Mouse (Mus musculus) limb, embryonic 10.5 days (tissue): Measurements from ENCODE around the gene Fig4. TPM values are rescaled to one million over a fixed set of nuclear protein-coding genes. Genes with fewer than 3 reads are reported as not detected.

ENCODE experiments used
- DNase-seq: peaks from one replicate; pipeline ENCODE4 v3.0.0-alpha.2; 2017; ENCODE audit warnings: low spot score
- H3K27ac ChIP-seq: fragments of 300-500 bp; sonication (generic); 2 replicates; pipeline ENCODE4 v1.5.1; 2016; ENCODE audit warnings: mild to moderate bottlenecking
- H3K27me3 ChIP-seq: fragments of 300-500 bp; sonication (generic); 2 replicates; pipeline ENCODE4 v1.6.1; 2016; ENCODE audit warnings: low read depth, mild to moderate bottlenecking; ENCODE audit not compliant: poor library complexity, severe bottlenecking
- H3K36me3 ChIP-seq: fragments of 300-500 bp; sonication (generic); 2 replicates; pipeline ENCODE4 v1.6.1; 2016; ENCODE audit warnings: mild to moderate bottlenecking, moderate library complexity
- H3K4me1 ChIP-seq: fragments of 300-500 bp; sonication (generic); 2 replicates; pipeline ENCODE4 v1.6.1; 2016
- H3K4me3 ChIP-seq: fragments of 300-500 bp; sonication (generic); 2 replicates; pipeline ENCODE4 v1.5.1; 2016; ENCODE audit warnings: mild to moderate bottlenecking, moderate library complexity
- H3K9me3 ChIP-seq: fragments of 300-500 bp; sonication (generic); replicated peaks from 2 replicates; pipeline ENCODE4 v1.6.1; 2016; ENCODE audit warnings: mild to moderate bottlenecking
- WGBS: fragments of 180-500 bp; shearing (Covaris S2); methylation state at CpG from one replicate; pipeline ENCODE4 v1.1.7; 2016; 5-methylcytosine and 5-hydroxymethylcytosine counted together
- polyA plus RNA-seq: library from polyadenylated mRNA; unstranded; fragments of >200 nt; fragmentation: Nextera tagmentation; extraction: Ambion mirVana; gene quantifications from 2 replicates; pipeline ENCODE4 v1.2.1, GENCODE M21; 2016

The Fig4 gene
- polyA plus RNA-seq, 1 experiment from 2014 or later = 14.7 TPM

- peaks cover 24% of the 10 kb centered on the region for H3K4me1 ChIP-seq
- H3K4me3 ChIP-seq = no peak overlapping the region
- H3K27me3 ChIP-seq = no peaks in the 10 kb centered on the region
- H3K27ac ChIP-seq = peak overlapping the region; percentile 81
- peak; percentile 94 for DNase-seq
- WGBS = 39% methylated on average over 16 of the region's 16 CpGs
- H3K36me3 ChIP-seq = 0 out of 2 replicates have a peak, but pooled peaks cover 3% of the 10 kb centered on the region
- no peaks in the 10 kb centered on the region for H3K9me3 ChIP-seq
Measured at GRCm38 (mm10) chr10:41288771-41289415, 14.2 kb downstream of the Fig4 start.

- no peak for DNase-seq
Measured at GRCm38 (mm10) chr10:41288074-41288473, 15.0 kb downstream of the Fig4 start.

GRCm38 (mm10) chr10:41287618-41288017 lies 15.4 kb downstream of the Fig4 start:
- DNase-seq = no peak
- Histone ChIP-seq H3K9me3 (no peaks in the 10 kb centered on the region), H3K27me3 (no peaks in the 10 kb centered on the region), H3K27ac (no peak overlapping the region), H3K4me1 (peaks cover 11% of the 10 kb centered on the region), H3K4me3 (no peak overlapping the region), H3K36me3 (0 out of 2 replicates have a peak, but pooled peaks cover 3% of the 10 kb centered on the region)
- 90% methylated on average over 3 of the region's 3 CpGs for WGBS

More at GRCm38 (mm10) chr10:41288074-41288473, 15.0 kb downstream of the Fig4 start:
- Histone ChIP-seq H3K9me3 (no peaks in the 10 kb centered on the region), H3K4me3 (no peak overlapping the region), H3K27me3 (no peaks in the 10 kb centered on the region), H3K36me3 (0 out of 2 replicates have a peak, but pooled peaks cover 3% of the 10 kb centered on the region), H3K4me1 (peaks cover 16% of the 10 kb centered on the region), H3K27ac (0 out of 2 replicates have a peak overlapping the region, but pooled peaks have one; percentile 81)
- 98% methylated on average over 1 of the region's 1 CpGs for WGBS

- H3K9me3 ChIP-seq = no peaks in the 10 kb centered on the region
- H3K27me3 ChIP-seq = no peaks in the 10 kb centered on the region
- H3K4me1 ChIP-seq = no peaks in the 10 kb centered on the region
- WGBS = 89% methylated on average over 2 of the region's 2 CpGs
- H3K4me3 ChIP-seq = no peak overlapping the region
- no peak for DNase-seq
- no peak overlapping the region for H3K27ac ChIP-seq
- H3K36me3 ChIP-seq = 0 out of 2 replicates have a peak, but pooled peaks cover 3% of the 10 kb centered on the region
Measured at GRCm38 (mm10) chr10:41282086-41282485, 21.0 kb downstream of the Fig4 start.

GRCm38 (mm10) chr10:41280796-41281195 lies 22.3 kb downstream of the Fig4 start:
- Histone ChIP-seq H3K27ac (no peak overlapping the region), H3K4me1 (no peaks in the 10 kb centered on the region), H3K27me3 (no peaks in the 10 kb centered on the region), H3K9me3 (no peaks in the 10 kb centered on the region), H3K36me3 (0 out of 2 replicates have a peak, but pooled peaks cover 3% of the 10 kb centered on the region), H3K4me3 (no peak overlapping the region)
- 91% methylated on average over 2 of the region's 2 CpGs for WGBS
- DNase-seq = no peak

GRCm38 (mm10) chr10:41280177-41280576 lies 22.9 kb downstream of the Fig4 start:
- WGBS = 74% methylated on average over 6 of the region's 6 CpGs
- no peak for DNase-seq

GRCm38 (mm10) chr10:41278808-41279207 lies 24.3 kb downstream of the Fig4 start:
- Histone ChIP-seq H3K9me3 (no peaks in the 10 kb centered on the region), H3K4me3 (no peak overlapping the region), H3K4me1 (no peaks in the 10 kb centered on the region), H3K36me3 (no peaks in the 10 kb centered on the region), H3K27me3 (no peaks in the 10 kb centered on the region), H3K27ac (no peak overlapping the region)
- WGBS = 95% methylated on average over 1 of the region's 1 CpGs
- no peak for DNase-seq

More at GRCm38 (mm10) chr10:41280177-41280576, 22.9 kb downstream of the Fig4 start:
- Histone ChIP-seq H3K27me3 (no peaks in the 10 kb centered on the region), H3K27ac (no peak overlapping the region), H3K36me3 (0 out of 2 replicates have a peak, but pooled peaks cover 3% of the 10 kb centered on the region), H3K4me1 (no peaks in the 10 kb centered on the region), H3K4me3 (no peak overlapping the region), H3K9me3 (no peaks in the 10 kb centered on the region)

GRCm38 (mm10) chr10:41274871-41275270 lies 28.2 kb downstream of the Fig4 start:
- Histone ChIP-seq H3K4me3 (no peak overlapping the region), H3K27me3 (no peaks in the 10 kb centered on the region), H3K36me3 (no peaks in the 10 kb centered on the region), H3K9me3 (no peaks in the 10 kb centered on the region), H3K27ac (no peak overlapping the region), H3K4me1 (no peaks in the 10 kb centered on the region)
- WGBS = 93% methylated on average over 1 of the region's 1 CpGs
- no peak for DNase-seq

- no peak for DNase-seq
- no peaks in the 10 kb centered on the region for H3K27me3 ChIP-seq
- WGBS = 42% methylated on average over 7 of the region's 7 CpGs
- no peak overlapping the region for H3K4me3 ChIP-seq
- no peaks in the 10 kb centered on the region for H3K4me1 ChIP-seq
- H3K36me3 ChIP-seq = no peaks in the 10 kb centered on the region
- no peaks in the 10 kb centered on the region for H3K9me3 ChIP-seq
- H3K27ac ChIP-seq = no peak overlapping the region
Measured at GRCm38 (mm10) chr10:41271860-41272259, 31.2 kb downstream of the Fig4 start.

GRCm38 (mm10) chr10:41261889-41262288 lies 41.2 kb downstream of the Fig4 start:
- no peak for DNase-seq
- Histone ChIP-seq H3K27ac (no peak overlapping the region), H3K4me1 (peaks cover 27% of the 10 kb centered on the region), H3K36me3 (peaks cover 7% of the 10 kb centered on the region; the same call in 1 of the 2 replicates), H3K9me3 (0 out of 2 replicates have a peak, but pooled peaks cover 3% of the 10 kb centered on the region), H3K4me3 (no peak overlapping the region), H3K27me3 (no peaks in the 10 kb centered on the region)

GRCm38 (mm10) chr10:41261218-41261617 lies 41.8 kb downstream of the Fig4 start:
- H3K9me3 ChIP-seq = 0 out of 2 replicates have a peak, but pooled peaks cover 3% of the 10 kb centered on the region
- H3K27ac ChIP-seq = no peak overlapping the region
- H3K27me3 ChIP-seq = no peaks in the 10 kb centered on the region
- H3K4me3 ChIP-seq = no peak overlapping the region
- H3K36me3 ChIP-seq = peaks cover 7% of the 10 kb centered on the region; the same call in 1 of the 2 replicates
- DNase-seq = no peak
- peaks cover 30% of the 10 kb centered on the region for H3K4me1 ChIP-seq
- 56% methylated on average over 1 of the region's 1 CpGs for WGBS

GRCm38 (mm10) chr10:41260243-41261006 lies 42.6 kb downstream of the Fig4 start:
- H3K27ac ChIP-seq = no peak overlapping the region
- no peaks in the 10 kb centered on the region for H3K27me3 ChIP-seq
- H3K4me3 ChIP-seq = no peak overlapping the region
- DNase-seq = no peak
- 0 out of 2 replicates have a peak, but pooled peaks cover 3% of the 10 kb centered on the region for H3K9me3 ChIP-seq
- WGBS = 24% methylated on average over 8 of the region's 8 CpGs
- H3K4me1 ChIP-seq = peaks cover 30% of the 10 kb centered on the region
- H3K36me3 ChIP-seq = peaks cover 7% of the 10 kb centered on the region; the same call in 1 of the 2 replicates

GRCm38 (mm10) chr10:41250749-41251065 lies 52.4 kb downstream of the Fig4 start:
- peaks cover 26% of the 10 kb centered on the region for H3K4me1 ChIP-seq
- 34% methylated on average over 5 of the region's 5 CpGs for WGBS
- no peaks in the 10 kb centered on the region for H3K27me3 ChIP-seq
- no peaks in the 10 kb centered on the region for H3K9me3 ChIP-seq
- H3K36me3 ChIP-seq = peaks cover 8% of the 10 kb centered on the region; the same call in 1 of the 2 replicates
- no peak overlapping the region for H3K4me3 ChIP-seq
- peak overlapping the region; percentile 59; the same call in 1 of the 2 replicates for H3K27ac ChIP-seq
- no peak for DNase-seq
